In genomic region chr17:5614771-5615318, GRCm38 (mm10) we compare ENCODE assay signal across 8 mouse cellular contexts.
DNase-seq lines count a peak whose midpoint lies in the region; ATAC-seq lines count a peak whose summit lies in the region.

No protein-coding gene starts in this region.

- H3K27ac ChIP-seq in heart, embryonic 16.5 days (ENCODE audit: low read length): peak overlapping the region; percentile 4
- H3K27ac ChIP-seq in liver, embryonic 15.5 days (replicated peaks): no peak overlapping the region

- peak; percentile 81 for ATAC-seq in heart, embryonic 16.5 days (replicated peaks; ENCODE audit: extremely low read depth, insufficient read depth, low FRiP score)
- peak; percentile 54 for ATAC-seq in liver, embryonic 15.5 days (ENCODE audit: insufficient read depth)

- peaks cover 6% of the 10 kb centered on the region for H3K9me3 ChIP-seq in heart, embryonic 16.5 days (replicated peaks; ENCODE audit: control insufficient read depth, low read length)
- no peaks in the 10 kb centered on the region for H3K9me3 ChIP-seq in liver, embryonic 15.5 days (replicated peaks)

- no peak overlapping the region for H3K4me3 ChIP-seq in heart, embryonic 16.5 days (ENCODE audit: low read length)
- H3K4me3 ChIP-seq in liver, embryonic 15.5 days (replicated peaks): no peak overlapping the region

- H3K9ac ChIP-seq in heart, embryonic 16.5 days (ENCODE audit: low read length): no peak overlapping the region
- no peak overlapping the region for H3K9ac ChIP-seq in liver, embryonic 15.5 days

- DNase-seq in adrenal gland, postnatal 10 days: peak; percentile 25
- DNase-seq in adrenal gland, postnatal 4 days (ENCODE audit: low spot score in 2 of 2): no peak
- DNase-seq in MEL-GATA-1-ER (ENCODE audit: extremely low read depth, low read depth): peak; percentile 78
- no peak for DNase-seq in layer of hippocampus, postnatal 14 days (ENCODE audit: low spot score in 2 of 2)
- DNase-seq in right cerebral cortex, postnatal 14 days: no peak
- DNase-seq in spleen, postnatal 14 days (ENCODE audit: low spot score in 2 of 2): no peak

- no peaks in the 10 kb centered on the region for H3K27me3 ChIP-seq in heart, embryonic 16.5 days (ENCODE audit: control insufficient read depth, insufficient read depth, low read length)
- H3K27me3 ChIP-seq in liver, embryonic 15.5 days: no peaks in the 10 kb centered on the region

- 0 out of 2 replicates have a peak overlapping the region, but pooled peaks have one; percentile 5 for H3K4me2 ChIP-seq in heart, embryonic 16.5 days (ENCODE audit: low read depth, low read length)
- H3K4me2 ChIP-seq in liver, embryonic 15.5 days: no peak overlapping the region; the same call in 1 of the 2 replicates

- H3K4me1 ChIP-seq in heart, embryonic 16.5 days (ENCODE audit: control insufficient read depth, insufficient read depth, low read length): no peaks in the 10 kb centered on the region
- H3K4me1 ChIP-seq in liver, embryonic 15.5 days (replicated peaks): peaks cover 16% of the 10 kb centered on the region

- 53% methylated on average over 9 of the region's 9 CpGs for WGBS in heart, embryonic 16.5 days
- 33% methylated on average over 9 of the region's 9 CpGs for WGBS in liver, embryonic 15.5 days (ENCODE audit: insufficient replicate concordance)

- H3K36me3 ChIP-seq in heart, embryonic 16.5 days (ENCODE audit: control insufficient read depth, insufficient read depth): no peaks in the 10 kb centered on the region
- H3K36me3 ChIP-seq in liver, embryonic 15.5 days (replicated peaks): no peaks in the 10 kb centered on the region

Comparison
In these comparisons a context has a peak if more than half of its experiments do, and no peak if none do; other contexts are left out.
1. DNase-seq: peak in adrenal gland, postnatal 10 days (single experiment) and MEL-GATA-1-ER (single experiment); none in adrenal gland, postnatal 4 days (0 of 2), layer of hippocampus, postnatal 14 days (0 of 2), right cerebral cortex, postnatal 14 days (single experiment) and spleen, postnatal 14 days (0 of 2).